Mouse (Mus musculus) stomach, embryonic 16.5 days (tissue): ENCODE data around the gene Cenpp. TPM values are rescaled to one million over a fixed set of nuclear protein-coding genes. Genes with fewer than 3 reads are reported as not detected.

Experiments used
- ATAC-seq: fragments of 200-750 bp; cut with Nextera tagmentation; 2 replicates; pipeline ENCODE4 v1.8.0; 2017; ENCODE audit warnings: moderate number of reproducible peaks, moderate TSS enrichment; ENCODE audit not compliant: insufficient read depth, low FRiP score
- H3K27ac ChIP-seq: fragments of 300-500 bp; sonication (generic); 2 replicates; pipeline ENCODE4 v1.5.1; 2014; ENCODE audit warnings: low read length
- H3K27me3 ChIP-seq: fragments of 300-500 bp; sonication (generic); 2 replicates; pipeline ENCODE4 v1.6.1; 2014; ENCODE audit warnings: low read length, control low read depth, mixed read lengths; ENCODE audit not compliant: control insufficient read depth, insufficient read depth
- H3K36me3 ChIP-seq: fragments of 300-500 bp; sonication (generic); 2 replicates; pipeline ENCODE4 v1.6.1; 2014; ENCODE audit warnings: low read length; ENCODE audit not compliant: control insufficient read depth, insufficient read depth
- H3K4me1 ChIP-seq: fragments of 300-500 bp; sonication (generic); 2 replicates; pipeline ENCODE4 v1.6.1; 2014; ENCODE audit warnings: low read length, control low read depth, mixed read lengths; ENCODE audit not compliant: control insufficient read depth, insufficient read depth
- H3K4me2 ChIP-seq: fragments of 300-500 bp; sonication (generic); 2 replicates; pipeline ENCODE4 v1.6.1; 2014; ENCODE audit warnings: low read depth, low read length, mixed read lengths
- H3K4me3 ChIP-seq: fragments of 300-500 bp; sonication (generic); replicated peaks from 2 replicates; pipeline ENCODE4 v1.5.1; 2014; ENCODE audit warnings: mild to moderate bottlenecking, low read length
- H3K9ac ChIP-seq: fragments of 300-500 bp; sonication (generic); 2 replicates; pipeline ENCODE4 v1.6.1; 2014; ENCODE audit warnings: low read length
- H3K9me3 ChIP-seq: fragments of 300-500 bp; sonication (generic); replicated peaks from 2 replicates; pipeline ENCODE4 v1.6.1; 2016; ENCODE audit warnings: low read length, control low read depth; ENCODE audit not compliant: control insufficient read depth
- WGBS: fragments of 180-500 bp; shearing (Covaris S2); extraction: QIAGEN DNeasy Blood & Tissue Kit; methylation state at CpG from one replicate; pipeline ENCODE4 v1.1.7; 2014; 5-methylcytosine and 5-hydroxymethylcytosine counted together
- polyA plus RNA-seq: library from polyadenylated mRNA; unstranded; fragments of >200 nt; fragmentation: Nextera tagmentation; extraction: Ambion mirVana; gene quantifications from 2 replicates; pipeline ENCODE4 v1.2.1, GENCODE M21; 2015

Gene Cenpp
- 22.7 and 23.4 TPM in 2 replicates for polyA plus RNA-seq

DNA sequence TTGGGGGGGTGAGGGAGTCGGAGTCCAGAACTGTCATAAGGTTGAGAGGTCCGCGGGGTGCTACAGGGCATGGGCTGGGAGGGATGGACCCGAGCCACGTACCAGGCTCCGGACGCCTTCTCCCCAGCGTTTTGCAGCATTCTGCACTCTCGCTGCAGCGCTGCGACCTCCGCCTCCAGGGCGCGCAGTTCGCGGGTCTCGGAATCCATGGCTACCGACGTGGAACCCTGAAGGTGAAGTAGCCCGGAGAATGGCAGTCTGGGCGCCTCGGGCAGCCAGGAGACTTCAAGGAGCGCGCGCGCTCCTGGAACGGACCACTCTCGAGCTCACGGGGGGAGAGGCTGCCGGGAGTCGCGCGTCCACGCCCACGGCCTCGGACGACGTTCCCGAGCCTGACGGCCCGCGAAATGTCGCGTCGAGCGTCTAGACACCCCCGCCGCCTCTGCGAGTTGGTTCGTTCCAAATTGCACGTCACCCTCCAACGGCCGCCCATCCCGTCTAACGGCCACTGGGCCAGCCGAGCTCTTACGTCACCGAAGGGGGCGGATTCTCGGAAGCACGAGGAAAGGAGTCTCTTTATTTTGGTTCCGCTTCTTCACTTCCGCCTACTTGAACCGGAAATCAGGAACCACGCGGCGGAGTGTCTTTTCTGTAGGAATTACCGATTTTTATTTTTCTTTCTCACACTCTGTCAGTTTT, at the start of gene Cenpp, which contains the start of gene Nol8:
Gene Cenpp, minus strand, starts transcription at position 305 of the 699 bp plus-strand sequence.
Gene Nol8, plus strand, starts transcription at position 598 of the 699 bp plus-strand sequence.
- H3K27ac ChIP-seq = peak within 1 kb of the TSS; percentile 11; the same call in 1 of the 2 replicates
- peak within 1 kb of the TSS; percentile 75 for H3K9ac ChIP-seq
- ATAC-seq = peak; percentile 100
- no peaks in the 10 kb centered on the region for H3K27me3 ChIP-seq
- H3K4me2 ChIP-seq = peak within 1 kb of the TSS; percentile 82
- peaks cover 17% of the 10 kb centered on the region for H3K4me1 ChIP-seq
- no peaks in the 10 kb centered on the region for H3K36me3 ChIP-seq
- H3K4me3 ChIP-seq = peak within 1 kb of the TSS; percentile 88
- whole genome bisulfite sequencing = under 1% methylated on average over 68 of the region's 68 CpGs
- H3K9me3 ChIP-seq = no peaks in the 10 kb centered on the region

DNA sequence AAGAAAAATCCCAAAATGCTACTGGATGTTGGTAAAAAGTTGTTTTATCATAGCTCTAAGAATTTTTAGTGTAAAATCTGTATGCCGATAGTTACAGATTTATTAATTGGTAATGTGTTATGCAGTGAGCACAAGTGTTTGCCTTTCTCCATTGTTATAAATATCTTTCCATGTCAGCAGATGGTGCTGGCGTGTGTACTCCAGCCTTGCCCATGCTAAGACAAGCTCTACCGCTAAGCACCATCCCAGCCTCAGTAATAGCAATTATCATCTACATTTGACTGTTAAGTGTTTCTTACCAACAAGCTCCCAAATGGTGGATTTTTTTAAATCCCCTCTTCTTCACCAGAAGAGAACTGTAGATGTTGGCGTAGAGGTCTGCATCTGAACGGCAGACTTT, 38.5 kb upstream of the Cenpp start:
- no peak overlapping the region for H3K9ac ChIP-seq
- no peak overlapping the region for H3K4me3 ChIP-seq
- no peak overlapping the region for H3K4me2 ChIP-seq
- ATAC-seq = no peak
- H3K4me1 ChIP-seq = no peaks in the 10 kb centered on the region
- peaks cover 25% of the 10 kb centered on the region for H3K36me3 ChIP-seq
- WGBS = 94% methylated on average over 5 of the region's 5 CpGs
- H3K27me3 ChIP-seq = no peaks in the 10 kb centered on the region
- no peaks in the 10 kb centered on the region for H3K9me3 ChIP-seq
- H3K27ac ChIP-seq = no peak overlapping the region

DNA sequence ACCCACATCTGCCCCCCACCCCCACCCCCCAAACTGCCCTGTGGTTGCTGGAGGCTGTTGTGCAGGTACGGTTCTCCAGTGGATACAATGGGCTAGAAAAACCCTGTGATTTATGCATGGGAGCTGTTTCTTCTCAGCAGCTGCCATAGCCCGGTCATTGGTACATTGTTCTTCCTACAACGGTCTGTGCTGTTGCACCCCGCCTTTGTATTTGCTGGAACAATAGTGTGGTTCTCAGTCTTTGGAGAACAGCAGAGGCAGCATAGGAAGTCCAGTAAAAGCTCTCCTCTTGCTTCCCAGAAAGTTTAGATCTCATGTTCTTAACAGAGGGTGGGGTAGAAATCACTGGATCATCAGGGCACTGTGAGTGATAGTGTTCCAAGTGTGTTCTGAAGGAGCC, 31.7 kb upstream of the Cenpp start:
- H3K27ac ChIP-seq = no peak overlapping the region
- no peak overlapping the region for H3K4me3 ChIP-seq
- 72% methylated on average over 4 of the region's 4 CpGs for WGBS
- no peaks in the 10 kb centered on the region for H3K9me3 ChIP-seq
- 0 out of 2 replicates have a peak, but pooled peaks cover 3% of the 10 kb centered on the region for H3K36me3 ChIP-seq
- H3K4me1 ChIP-seq = peaks cover 7% of the 10 kb centered on the region
- H3K4me2 ChIP-seq = no peak overlapping the region
- no peaks in the 10 kb centered on the region for H3K27me3 ChIP-seq
- no peak overlapping the region for H3K9ac ChIP-seq
- ATAC-seq = no peak

GRCm38 (mm10) chr13:49682233-49682846, 29.8 kb upstream of the Cenpp start:
- Histone ChIP-seq H3K36me3 (no peaks in the 10 kb centered on the region), H3K27ac (peak overlapping the region; percentile 93), H3K9ac (peak overlapping the region; percentile 86), H3K4me3 (peak overlapping the region; percentile 90), H3K4me2 (peak overlapping the region; percentile 94), H3K4me1 (peaks cover 7% of the 10 kb centered on the region), H3K27me3 (no peaks in the 10 kb centered on the region), H3K9me3 (no peaks in the 10 kb centered on the region)
- under 1% methylated on average over 20 of the region's 20 CpGs for WGBS
- ATAC-seq = peak; percentile 9

DNA sequence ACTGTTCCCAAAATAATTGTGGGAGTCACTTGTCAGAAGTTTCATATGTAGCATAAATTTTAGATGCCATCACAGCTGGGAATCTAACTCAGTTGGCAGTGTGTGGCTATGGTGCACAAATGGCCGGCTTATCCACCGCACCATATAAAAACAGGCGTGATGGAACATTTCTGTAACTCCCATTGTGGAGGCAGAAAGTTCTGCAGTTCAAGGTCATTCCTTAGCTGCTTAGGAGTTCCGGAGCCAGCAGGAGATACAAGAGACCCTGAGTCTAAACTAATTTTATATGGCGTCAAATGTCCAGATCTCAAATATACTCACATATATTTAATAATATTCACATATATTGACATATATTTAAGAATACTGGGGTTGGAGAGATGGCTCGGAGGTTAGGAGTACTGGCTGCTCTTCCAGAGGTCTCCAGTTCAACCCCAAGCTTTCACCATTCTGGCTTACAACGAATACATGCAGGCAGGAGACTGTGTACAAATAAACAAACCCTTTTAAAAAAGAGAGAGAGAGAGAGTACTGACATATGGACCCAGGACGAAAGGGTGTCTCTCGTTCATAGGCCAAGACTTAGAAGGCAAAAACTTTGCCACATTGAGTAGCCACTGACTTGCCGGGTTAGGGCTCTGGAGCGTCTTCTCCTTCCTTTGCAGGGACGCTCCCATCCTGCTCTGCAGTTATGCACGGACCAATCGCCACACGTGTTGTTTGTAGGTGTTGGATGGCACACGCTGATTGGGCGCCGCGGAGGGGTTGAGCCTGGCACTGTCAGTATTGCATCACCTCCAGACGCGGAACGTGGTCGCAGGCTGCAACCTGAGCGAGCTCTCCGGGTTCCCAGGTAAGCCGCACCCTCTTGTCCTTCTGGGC, 29.0 kb upstream of the Cenpp start, which contains the start of gene Iars:
Gene Iars, plus strand, starts transcription at position 750 of the 882 bp plus-strand sequence.
- Histone ChIP-seq H3K9ac (peak within 1 kb of the TSS; percentile 86), H3K9me3 (no peaks in the 10 kb centered on the region), H3K36me3 (no peaks in the 10 kb centered on the region), H3K27me3 (no peaks in the 10 kb centered on the region), H3K4me1 (peaks cover 7% of the 10 kb centered on the region), H3K4me2 (peak within 1 kb of the TSS; percentile 94), H3K27ac (peak within 1 kb of the TSS; percentile 93), H3K4me3 (peak within 1 kb of the TSS; percentile 90)
- peak; percentile 100 for ATAC-seq
- 4% methylated on average over 26 of the region's 26 CpGs for WGBS

- peaks cover 4% of the 10 kb centered on the region for H3K4me1 ChIP-seq
- no peaks in the 10 kb centered on the region for H3K27me3 ChIP-seq
- H3K27ac ChIP-seq = no peak overlapping the region
- no peak overlapping the region for H3K4me2 ChIP-seq
- no peaks in the 10 kb centered on the region for H3K36me3 ChIP-seq
- no peaks in the 10 kb centered on the region for H3K9me3 ChIP-seq
- no peak overlapping the region for H3K9ac ChIP-seq
- no peak for ATAC-seq
- WGBS = 100% methylated on average over 2 of the region's 2 CpGs
- no peak overlapping the region for H3K4me3 ChIP-seq
These were observed 25.2 kb upstream of the Cenpp start for GRCm38 (mm10) chr13:49677793-49678192.

DNA sequence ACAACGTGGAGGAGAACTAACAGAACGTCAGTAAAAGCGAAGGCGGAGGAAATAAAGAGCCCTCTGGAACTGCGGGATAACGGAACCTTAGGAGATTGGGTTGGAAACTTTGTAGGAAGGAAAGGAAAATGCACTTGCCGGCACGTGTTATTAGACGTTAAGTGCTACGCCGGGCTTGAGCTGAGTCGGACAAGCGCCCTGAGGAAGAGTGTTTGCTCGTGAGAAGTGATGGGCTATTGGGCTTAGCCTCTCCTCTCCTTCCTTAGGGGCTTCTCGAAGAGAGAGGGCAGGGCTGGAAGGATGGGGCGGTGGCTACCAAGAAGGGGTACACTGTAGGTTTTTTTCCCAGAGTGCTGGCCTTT, 576 bp upstream of the Cenpp start:
- peak overlapping the region; percentile 11; the same call in 1 of the 2 replicates for H3K27ac ChIP-seq
- H3K9ac ChIP-seq = peak overlapping the region; percentile 75

DNA sequence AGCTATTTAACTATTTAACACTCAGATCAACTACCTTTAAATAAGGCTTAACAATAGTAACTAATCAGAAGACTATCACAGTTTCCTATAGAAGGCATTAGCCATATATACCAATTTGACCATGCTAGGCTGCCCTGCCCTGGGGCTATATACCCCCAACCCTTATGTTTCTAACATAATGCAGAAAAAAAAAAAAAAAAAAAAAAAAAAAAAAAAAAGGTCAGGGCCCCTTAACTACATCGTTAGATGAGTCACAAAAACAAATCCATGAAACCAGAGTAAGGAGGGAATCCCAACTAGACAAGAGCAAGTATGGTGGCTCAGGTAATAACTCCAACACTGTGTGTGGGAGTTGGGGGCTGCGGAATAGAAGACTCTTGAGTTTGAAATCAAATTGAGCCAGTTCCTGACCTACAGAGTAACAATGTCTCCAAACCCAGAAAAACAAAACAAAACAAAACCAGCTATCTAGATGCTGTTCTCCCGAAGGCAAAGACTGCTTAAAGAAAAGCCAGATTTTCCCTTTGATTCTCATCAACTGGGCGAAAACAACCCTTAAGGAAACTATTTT, 719 bp downstream of the Cenpp start:
- no peaks in the 10 kb centered on the region for H3K9me3 ChIP-seq
- no peak overlapping the region for H3K27ac ChIP-seq
- H3K27me3 ChIP-seq = no peaks in the 10 kb centered on the region
- peaks cover 17% of the 10 kb centered on the region for H3K4me1 ChIP-seq
- no peak for ATAC-seq
- peak overlapping the region; percentile 88 for H3K4me3 ChIP-seq
- peak overlapping the region; percentile 82 for H3K4me2 ChIP-seq
- H3K9ac ChIP-seq = peak overlapping the region; percentile 61
- 2% methylated on average over 4 of the region's 4 CpGs for WGBS
- H3K36me3 ChIP-seq = no peaks in the 10 kb centered on the region

More for the DNA sequence above, 576 bp upstream of the Cenpp start:
- H3K36me3 ChIP-seq = no peaks in the 10 kb centered on the region
- peak overlapping the region; percentile 88 for H3K4me3 ChIP-seq
- peaks cover 17% of the 10 kb centered on the region for H3K4me1 ChIP-seq
- WGBS = under 1% methylated on average over 16 of the region's 16 CpGs
- ATAC-seq = peak; percentile 77
- no peaks in the 10 kb centered on the region for H3K27me3 ChIP-seq
- no peaks in the 10 kb centered on the region for H3K9me3 ChIP-seq
- H3K4me2 ChIP-seq = peak overlapping the region; percentile 75
